Mouse (Mus musculus) liver, adult 2 months (tissue): ENCODE data around the gene Crtc1.

ENCODE experiments used
- CTCF ChIP-seq: fragments of 200-500 bp; IDR thresholded peaks from 2 replicates; pipeline ENCODE4 v1.5.1; 2011; ENCODE audit warnings: low read depth, low read length, control low read depth
- POLR2A ChIP-seq: fragments of 200-500 bp; IDR thresholded peaks from 2 replicates; pipeline ENCODE4 v1.6.1; 2011; ENCODE audit warnings: low read length, control low read depth; ENCODE audit not compliant: insufficient read depth; ENCODE audit errors: extremely low read depth

GRCm38 (mm10) chr8:70360769-70361168 lies 78.6 kb downstream of the Crtc1 start:
- no peak for TF ChIP-seq POLR2A
- peak; percentile 55 for TF ChIP-seq CTCF
